Mouse (Mus musculus) liver, adult 2 months (tissue): Measurements from ENCODE around the gene Ccdc60. TPM values are rescaled to one million over a fixed set of nuclear protein-coding genes. Genes with fewer than 3 reads are reported as not detected.

Experiments
- DNase-seq: peaks from one replicate; pipeline ENCODE4 v3.0.0-alpha.2; 2011; ENCODE audit warnings: low read depth, low spot score; ENCODE audit errors: extremely low read depth
- H3K27ac ChIP-seq: fragments of 200-500 bp; replicated peaks from 2 replicates; pipeline ENCODE4 v1.5.1; 2012; ENCODE audit warnings: low read depth, mild to moderate bottlenecking, control low read depth, inconsistent platforms, low read length; ENCODE audit not compliant: insufficient read depth
- H3K27me3 ChIP-seq: fragments of 200-500 bp; 2 replicates; pipeline ENCODE4 v1.6.1; 2012; ENCODE audit warnings: mild to moderate bottlenecking, moderate library complexity, low read length, inconsistent platforms; ENCODE audit not compliant: control insufficient read depth, insufficient read depth
- H3K36me3 ChIP-seq: fragments of 200-500 bp; 2 replicates; pipeline ENCODE4 v1.6.1; 2012; ENCODE audit warnings: low read length, inconsistent platforms; ENCODE audit not compliant: control insufficient read depth, insufficient read depth
- H3K4me1 ChIP-seq: fragments of 200-500 bp; 2 replicates; pipeline ENCODE4 v1.6.1; 2011; ENCODE audit warnings: low read length; ENCODE audit not compliant: control insufficient read depth, insufficient read depth
- H3K4me3 ChIP-seq: fragments of 200-500 bp; 2 replicates; pipeline ENCODE4 v1.5.1; 2011; ENCODE audit warnings: low read depth, mild to moderate bottlenecking, control low read depth, low read length, moderate library complexity; ENCODE audit not compliant: insufficient read depth
- H3K79me2 ChIP-seq: fragments of 200-500 bp; 2 replicates; pipeline ENCODE4 v1.6.1; 2012; ENCODE audit warnings: inconsistent platforms, mild to moderate bottlenecking, low read length, moderate library complexity; ENCODE audit not compliant: control insufficient read depth, insufficient read depth
- H3K9ac ChIP-seq: fragments of 200-500 bp; 2 replicates; pipeline ENCODE4 v1.6.1; 2012; ENCODE audit warnings: low read depth, mild to moderate bottlenecking, control low read depth, inconsistent platforms, low read length
- CTCF ChIP-seq: fragments of 200-500 bp; IDR thresholded peaks from 2 replicates; pipeline ENCODE4 v1.5.1; 2011; ENCODE audit warnings: low read depth, low read length, control low read depth
- POLR2A ChIP-seq: fragments of 200-500 bp; IDR thresholded peaks from 2 replicates; pipeline ENCODE4 v1.6.1; 2011; ENCODE audit warnings: low read length, control low read depth; ENCODE audit not compliant: insufficient read depth; ENCODE audit errors: extremely low read depth
- WGBS: fragments of 180-500 bp; shearing (Covaris S2); methylation state at CpG from one replicate; pipeline ENCODE4 v1.1.7; 2018; 5-methylcytosine and 5-hydroxymethylcytosine counted together
- polyA plus RNA-seq: library from polyadenylated mRNA; depleted of rRNA; stranded (reverse); fragments of >200 nt; gene quantifications from 2 replicates; pipeline ENCODE4 v1.2.3, GENCODE M21; 2012; rRNA removed
- total RNA-seq: library from RNA; depleted of rRNA; stranded (reverse); fragments of >200 nt; gene quantifications from 2 replicates; pipeline ENCODE4 v1.2.3, GENCODE M21; 2014; rRNA removed

Gene Ccdc60
- total RNA-seq, result not detected in 2 replicates
- not detected in 2 replicates for polyA plus RNA-seq

- 12% methylated on average over 28 of the region's 28 CpGs for WGBS
- Histone ChIP-seq H3K27me3 (peaks cover 2% of the 10 kb centered on the region; the same call in 1 of the 2 replicates), H3K4me3 (no peak within 1 kb of the TSS), H3K4me1 (no peaks in the 10 kb centered on the region), H3K9ac (no peak within 1 kb of the TSS), H3K79me2 (no peaks in the 10 kb centered on the region), H3K36me3 (no peaks in the 10 kb centered on the region), H3K27ac (no peak within 1 kb of the TSS)
- TF ChIP-seq CTCF (no peak), POLR2A (no peak)
- DNase-seq, result no peak
Measured at GRCm38 (mm10) chr5:116288849-116289570, at the start of gene Ccdc60. Gene Ccdc60 (minus strand): TSS chr5:116288985.

GRCm38 (mm10) chr5:116336191-116336590 lies 47.4 kb upstream of the Ccdc60 start:
- TF ChIP-seq POLR2A (no peak), CTCF (no peak)
- H3K36me3 ChIP-seq, result no peaks in the 10 kb centered on the region
- H3K27me3 ChIP-seq, result no peaks in the 10 kb centered on the region
- no peak overlapping the region for H3K27ac ChIP-seq
- no peak for DNase-seq
- H3K4me1 ChIP-seq, result no peaks in the 10 kb centered on the region
- no peak overlapping the region for H3K4me3 ChIP-seq
- no peaks in the 10 kb centered on the region for H3K79me2 ChIP-seq
- no peak overlapping the region for H3K9ac ChIP-seq

GRCm38 (mm10) chr5:116328911-116329310 lies 40.1 kb upstream of the Ccdc60 start:
- Histone ChIP-seq H3K27ac (no peak overlapping the region), H3K4me3 (no peak overlapping the region), H3K4me1 (no peaks in the 10 kb centered on the region), H3K9ac (no peak overlapping the region), H3K79me2 (no peaks in the 10 kb centered on the region), H3K27me3 (no peaks in the 10 kb centered on the region), H3K36me3 (no peaks in the 10 kb centered on the region)
- no peak for DNase-seq
- no peak for TF ChIP-seq POLR2A
- TF ChIP-seq CTCF, result no peak
- WGBS, result 87% methylated on average over 4 of the region's 4 CpGs

- Histone ChIP-seq H3K27me3 (no peaks in the 10 kb centered on the region), H3K9ac (no peak overlapping the region), H3K27ac (no peak overlapping the region), H3K4me3 (no peak overlapping the region), H3K79me2 (no peaks in the 10 kb centered on the region), H3K4me1 (no peaks in the 10 kb centered on the region), H3K36me3 (no peaks in the 10 kb centered on the region)
- no peak for DNase-seq
- no peak for TF ChIP-seq CTCF
- no peak for TF ChIP-seq POLR2A
- 64% methylated on average over 5 of the region's 5 CpGs for WGBS
Measured at GRCm38 (mm10) chr5:116323401-116323800, 34.6 kb upstream of the Ccdc60 start.

GRCm38 (mm10) chr5:116322365-116323027 lies 33.7 kb upstream of the Ccdc60 start:
- H3K4me1 ChIP-seq, result no peaks in the 10 kb centered on the region
- no peak overlapping the region for H3K9ac ChIP-seq
- H3K79me2 ChIP-seq, result no peaks in the 10 kb centered on the region
- no peak overlapping the region for H3K27ac ChIP-seq
- TF ChIP-seq CTCF, result no peak
- no peak for TF ChIP-seq POLR2A
- no peak for DNase-seq
- WGBS, result 84% methylated on average over 15 of the region's 15 CpGs
- no peaks in the 10 kb centered on the region for H3K27me3 ChIP-seq
- no peaks in the 10 kb centered on the region for H3K36me3 ChIP-seq
- no peak overlapping the region for H3K4me3 ChIP-seq

- Histone ChIP-seq H3K36me3 (no peaks in the 10 kb centered on the region), H3K4me3 (no peak overlapping the region), H3K27ac (no peak overlapping the region), H3K27me3 (no peaks in the 10 kb centered on the region), H3K79me2 (no peaks in the 10 kb centered on the region), H3K9ac (no peak overlapping the region), H3K4me1 (no peaks in the 10 kb centered on the region)
- TF ChIP-seq CTCF, result no peak
- 90% methylated on average over 8 of the region's 8 CpGs for WGBS
- no peak for DNase-seq
Measured at GRCm38 (mm10) chr5:116313711-116314110, 24.9 kb upstream of the Ccdc60 start.
